Mouse (Mus musculus) kidney, postnatal 0 days (tissue): ENCODE data around the gene Tmem176a. TPM values are rescaled to one million over a fixed set of nuclear protein-coding genes. Genes with fewer than 3 reads are reported as not detected.
"Not testable (repeated sequence)": the region's sequence is repeated elsewhere in the genome, so short reads cannot be mapped to it uniquely, and the experiment has no call there.

Experiments used
- ATAC-seq: fragments of 200-750 bp; cut with Nextera tagmentation; replicated peaks from 2 replicates; pipeline ENCODE4 v1.8.0; 2017; ENCODE audit warnings: low read depth, moderate number of reproducible peaks, moderate TSS enrichment, moderate library complexity; ENCODE audit not compliant: low FRiP score
- DNase-seq: peaks from one replicate; pipeline ENCODE4 v3.0.0-alpha.2; 2016; ENCODE audit warnings: low spot score
- H3K27ac ChIP-seq: fragments of 300-500 bp; sonication (generic); 2 replicates; pipeline ENCODE4 v1.5.1; 2014; ENCODE audit warnings: mild to moderate bottlenecking
- H3K27me3 ChIP-seq: fragments of 300-500 bp; sonication (generic); 2 replicates; pipeline ENCODE4 v1.6.1; 2014; ENCODE audit warnings: low read length, mixed read lengths; ENCODE audit not compliant: insufficient read depth
- H3K36me3 ChIP-seq: fragments of 300-500 bp; sonication (generic); 2 replicates; pipeline ENCODE4 v1.6.1; 2014; ENCODE audit warnings: low read length, mixed read lengths; ENCODE audit not compliant: insufficient read depth
- H3K4me1 ChIP-seq: fragments of 300-500 bp; sonication (generic); replicated peaks from 2 replicates; pipeline ENCODE4 v1.6.1; 2014; ENCODE audit warnings: antibody characterized with exemption, low read length, mixed read lengths; ENCODE audit not compliant: insufficient read depth
- H3K4me2 ChIP-seq: fragments of 300-500 bp; sonication (generic); 2 replicates; pipeline ENCODE4 v1.6.1; 2014; ENCODE audit warnings: mild to moderate bottlenecking, low read length, moderate library complexity, mixed read lengths
- H3K4me3 ChIP-seq: fragments of 300-500 bp; sonication (generic); replicated peaks from 2 replicates; pipeline ENCODE4 v1.5.1; 2014; ENCODE audit warnings: low read depth, low read length
- H3K9ac ChIP-seq: fragments of 300-500 bp; sonication (generic); 2 replicates; pipeline ENCODE4 v1.6.1; 2014; ENCODE audit warnings: low read depth, low read length
- H3K9me3 ChIP-seq: fragments of 300-500 bp; sonication (generic); replicated peaks from 2 replicates; pipeline ENCODE4 v1.6.1; 2016; ENCODE audit warnings: low read length, inconsistent platforms, mixed read lengths
- CTCF ChIP-seq: IDR thresholded peaks from 2 replicates; pipeline ENCODE4 v1.5.1; 2016; ENCODE audit warnings: antibody characterized with exemption, low read depth, mild to moderate bottlenecking, moderate library complexity
- WGBS: fragments of 180-500 bp; shearing (Covaris S2); extraction: QIAGEN DNeasy Blood & Tissue Kit; methylation state at CpG from one replicate; pipeline ENCODE4 v1.1.7; 2014; 5-methylcytosine and 5-hydroxymethylcytosine counted together
- polyA plus RNA-seq: library from polyadenylated mRNA; unstranded; fragments of >200 nt; fragmentation: Nextera tagmentation; extraction: Ambion mirVana; gene quantifications from 2 replicates; pipeline ENCODE4 v1.2.1, GENCODE M21; 2015

Tmem176a gene
- polyA plus RNA-seq, 1 experiment from 2014 or later, result 333 TPM

DNA sequence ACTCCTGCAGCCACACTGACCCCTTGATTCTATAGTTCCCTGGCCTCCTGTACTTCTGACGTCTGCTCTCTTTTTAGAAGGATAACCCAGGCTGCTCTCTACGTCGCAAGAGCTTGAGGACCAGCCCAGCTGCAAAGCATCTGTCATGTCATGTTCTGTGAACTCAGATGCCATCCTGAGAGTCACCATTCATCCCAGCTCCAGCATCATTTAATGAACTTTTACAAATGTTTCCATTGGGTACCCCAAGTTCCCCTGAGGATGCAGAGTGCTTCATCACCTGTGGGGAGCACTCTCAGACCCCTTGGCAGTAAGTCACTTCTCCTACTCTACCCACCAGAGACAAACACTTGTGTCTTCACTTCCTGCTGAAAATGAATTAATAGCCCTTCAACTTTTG lies 23.5 kb downstream of the Tmem176a start:
- TF ChIP-seq CTCF, result no peak
- Histone ChIP-seq H3K27ac (peak overlapping the region; percentile 87; the same call in 1 of the 2 replicates), H3K9ac (no peak overlapping the region), H3K4me3 (no peak overlapping the region), H3K27me3 (no peaks in the 10 kb centered on the region), H3K4me1 (peaks cover 9% of the 10 kb centered on the region; the same call in 1 of the 2 replicates), H3K9me3 (no peaks in the 10 kb centered on the region), H3K4me2 (no peak overlapping the region), H3K36me3 (no peaks in the 10 kb centered on the region)
- ATAC-seq (no peak), DNase-seq (no peak)
- 43% methylated on average over 3 of the region's 3 CpGs for WGBS

DNA sequence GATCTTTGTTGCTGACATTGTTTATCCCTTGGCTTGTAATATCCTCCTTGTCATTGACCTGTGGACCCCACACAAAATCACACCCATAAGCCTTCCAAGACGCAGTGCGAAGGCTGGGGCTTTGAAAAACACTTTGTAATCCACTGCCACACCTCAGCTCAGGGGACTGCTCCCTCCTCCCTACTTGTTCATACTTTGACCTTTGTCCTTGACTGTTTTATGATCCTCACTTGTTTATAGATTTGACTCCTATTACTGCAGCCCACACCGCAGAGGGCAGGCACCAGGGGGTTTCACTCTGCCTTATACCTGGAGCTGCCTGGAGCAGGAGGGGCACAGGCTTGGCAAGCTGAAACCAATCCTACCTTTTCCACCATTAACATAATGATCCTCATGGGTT lies 24.0 kb downstream of the Tmem176a start:
- DNase-seq, result no peak
- Histone ChIP-seq H3K4me1 (peaks cover 9% of the 10 kb centered on the region; the same call in 1 of the 2 replicates), H3K27ac (peak overlapping the region; percentile 87), H3K9ac (no peak overlapping the region), H3K4me2 (no peak overlapping the region), H3K9me3 (no peaks in the 10 kb centered on the region), H3K27me3 (no peaks in the 10 kb centered on the region), H3K4me3 (no peak overlapping the region), H3K36me3 (no peaks in the 10 kb centered on the region)
- WGBS, result 36% methylated on average over 3 of the region's 3 CpGs
- ATAC-seq, result no peak
- no peak for TF ChIP-seq CTCF

DNA sequence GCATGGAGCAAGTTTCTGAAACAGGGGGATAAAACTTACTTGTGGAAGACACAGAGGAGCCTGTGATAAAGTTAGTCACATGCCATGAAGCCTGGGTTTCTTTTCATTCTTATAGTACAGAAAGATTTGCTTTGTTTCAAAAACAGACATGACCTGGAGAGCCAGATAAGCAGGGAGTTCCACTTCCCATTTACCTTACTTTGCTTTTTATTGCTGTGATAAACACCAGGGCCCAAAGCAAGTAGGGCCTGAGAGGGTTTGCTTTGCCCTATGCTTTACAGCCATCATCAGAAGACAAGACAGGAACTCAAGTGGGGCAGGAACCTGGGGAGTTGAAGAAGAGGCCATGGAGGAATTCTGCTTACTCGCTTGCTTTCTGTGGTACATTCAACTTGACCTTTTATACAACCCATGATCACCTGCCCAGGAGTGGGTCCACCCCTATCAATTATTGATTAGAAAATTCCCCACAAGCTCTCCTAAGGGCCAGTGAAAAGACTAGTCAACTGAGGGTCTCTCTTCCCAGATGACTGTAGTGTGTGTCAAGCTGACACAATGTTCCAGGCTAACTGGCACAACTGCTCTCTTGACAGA lies 24.5 kb downstream of the Tmem176a start:
- H3K4me3 ChIP-seq, result no peak overlapping the region
- DNase-seq, result no peak
- no peak overlapping the region for H3K9ac ChIP-seq
- ATAC-seq, result no peak
- H3K27me3 ChIP-seq, result no peaks in the 10 kb centered on the region
- TF ChIP-seq CTCF, result no peak
- no peak overlapping the region for H3K4me2 ChIP-seq
- WGBS, result 77% methylated on average over 1 of the region's 1 CpGs
- peak overlapping the region; percentile 87 for H3K27ac ChIP-seq
- peaks cover 8% of the 10 kb centered on the region; the same call in 1 of the 2 replicates for H3K4me1 ChIP-seq
- no peaks in the 10 kb centered on the region for H3K36me3 ChIP-seq
- H3K9me3 ChIP-seq, result no peaks in the 10 kb centered on the region

DNA sequence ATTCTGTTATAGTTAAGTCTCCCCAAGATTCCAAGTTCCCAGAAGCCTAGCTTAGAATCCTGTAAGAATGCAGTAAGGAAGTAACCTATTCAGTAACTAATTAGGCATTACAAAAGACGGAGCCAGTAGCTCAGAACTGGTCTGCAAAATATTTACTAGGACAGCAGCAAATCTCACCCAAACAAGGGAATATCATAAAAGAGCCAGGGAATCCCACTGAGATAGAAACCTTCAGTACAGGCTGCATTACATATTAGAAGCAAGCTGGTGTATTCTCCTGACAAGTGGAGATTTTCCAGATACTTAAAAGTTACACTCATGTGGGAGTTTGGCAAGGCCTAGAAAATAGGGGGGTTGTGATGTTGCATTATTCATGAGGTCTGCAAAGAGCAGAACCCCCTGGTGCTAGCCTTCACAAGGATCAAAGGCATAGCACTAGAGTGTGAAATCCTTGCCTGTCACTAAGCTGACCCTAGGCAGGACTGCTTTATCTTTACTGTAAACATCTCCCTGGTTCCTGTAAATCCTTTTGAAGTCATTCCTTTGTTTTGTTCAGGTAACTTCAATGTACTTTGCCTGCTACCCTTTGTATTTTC lies 25.7 kb downstream of the Tmem176a start:
- not testable (repeated sequence) for H3K36me3 ChIP-seq, H3K4me2 ChIP-seq, H3K4me1 ChIP-seq, H3K9ac ChIP-seq, ATAC-seq, H3K27me3 ChIP-seq, H3K4me3 ChIP-seq, H3K9me3 ChIP-seq
- peak overlapping the region; percentile 87 for H3K27ac ChIP-seq
- peak; percentile 45 for DNase-seq
- WGBS, result 32% methylated on average over 1 of the region's 1 CpGs

DNA sequence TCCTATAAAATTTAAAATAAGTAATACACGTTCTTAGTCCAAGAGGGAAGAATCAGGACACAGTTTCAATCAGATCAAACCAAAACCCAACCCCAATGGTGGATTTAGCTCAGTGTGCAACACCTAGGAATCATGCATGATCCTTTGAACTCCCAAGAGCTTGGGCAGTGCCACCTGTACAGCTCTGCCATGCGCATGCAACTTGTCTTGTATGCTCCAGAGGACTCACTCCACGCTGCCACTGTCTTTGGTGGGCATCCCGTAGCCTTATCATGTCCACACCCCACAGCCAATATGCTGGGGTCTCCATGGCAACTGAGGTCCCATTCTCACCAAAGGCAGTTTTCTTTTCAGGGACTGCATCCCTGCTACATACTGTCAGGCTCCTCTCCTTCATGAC lies 26.4 kb downstream of the Tmem176a start:
- 72% methylated on average over 4 of the region's 4 CpGs for WGBS
- ATAC-seq (no peak), DNase-seq (no peak)
- Histone ChIP-seq H3K27me3 (no peaks in the 10 kb centered on the region), H3K4me1 (no peaks in the 10 kb centered on the region; the same call in 1 of the 2 replicates), H3K27ac (peak overlapping the region; percentile 87), H3K4me3 (no peak overlapping the region), H3K4me2 (no peak overlapping the region), H3K9ac (no peak overlapping the region), H3K9me3 (no peaks in the 10 kb centered on the region), H3K36me3 (no peaks in the 10 kb centered on the region)
- TF ChIP-seq CTCF, result no peak

DNA sequence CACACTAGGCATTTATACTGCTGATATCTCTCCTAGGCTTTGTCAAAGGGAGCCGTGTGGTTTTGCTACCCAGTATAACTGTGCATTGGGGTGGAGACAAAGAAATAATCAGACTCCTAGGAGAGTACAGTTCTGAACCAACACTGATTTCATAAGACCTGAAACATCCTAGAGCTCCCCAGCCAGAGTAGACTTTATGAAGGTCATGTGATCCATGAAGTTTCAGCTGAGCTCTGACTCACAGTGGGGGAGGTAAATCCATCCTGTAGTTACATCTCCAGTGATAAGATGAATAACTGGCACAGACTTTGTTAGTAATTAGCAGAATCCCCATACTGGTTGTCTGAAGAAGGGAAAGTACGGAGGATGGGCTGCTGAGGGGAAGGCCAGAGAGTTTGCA lies 29.1 kb downstream of the Tmem176a start:
- no peak for TF ChIP-seq CTCF
- Histone ChIP-seq H3K4me1 (no peaks in the 10 kb centered on the region; the same call in 1 of the 2 replicates), H3K4me3 (no peak overlapping the region), H3K27me3 (no peaks in the 10 kb centered on the region), H3K27ac (no peak overlapping the region), H3K9me3 (no peaks in the 10 kb centered on the region), H3K4me2 (no peak overlapping the region), H3K9ac (no peak overlapping the region), H3K36me3 (no peaks in the 10 kb centered on the region)
- WGBS, result 70% methylated on average over 2 of the region's 2 CpGs
- DNase-seq (no peak), ATAC-seq (no peak)

DNA sequence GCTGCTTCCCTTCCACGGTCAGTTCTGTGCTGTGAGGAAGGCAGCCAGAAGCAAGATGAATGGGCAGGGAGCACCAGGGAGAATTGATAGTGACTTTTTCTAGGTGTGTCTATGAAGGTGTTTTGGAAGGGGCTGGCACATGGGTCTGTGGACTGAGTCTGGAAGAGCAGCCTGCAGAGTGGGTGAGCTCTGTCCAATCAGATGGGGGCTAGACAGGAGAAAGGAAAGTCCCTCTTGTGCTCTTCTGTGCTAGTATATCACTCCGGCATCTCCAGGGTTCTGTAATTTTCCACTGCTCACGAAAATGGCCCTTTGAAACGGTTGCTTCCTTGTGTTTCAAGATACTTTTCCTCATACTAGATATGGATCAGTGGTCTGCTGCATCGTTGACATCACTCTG lies 31.9 kb downstream of the Tmem176a start, which contains the start of gene Aoc1:
Gene Aoc1, plus strand, starts transcription at position 301 of the 400 bp plus-strand sequence.
- H3K4me2 ChIP-seq, result no peak within 1 kb of the TSS
- no peak for TF ChIP-seq CTCF
- peak within 1 kb of the TSS; percentile 48; the same call in 1 of the 2 replicates for H3K27ac ChIP-seq
- H3K9me3 ChIP-seq, result no peaks in the 10 kb centered on the region
- no peaks in the 10 kb centered on the region; the same call in 1 of the 2 replicates for H3K4me1 ChIP-seq
- DNase-seq, result no peak
- no peaks in the 10 kb centered on the region for H3K27me3 ChIP-seq
- no peak for ATAC-seq
- H3K36me3 ChIP-seq, result no peaks in the 10 kb centered on the region
- no peak within 1 kb of the TSS for H3K4me3 ChIP-seq
- WGBS, result 59% methylated on average over 5 of the region's 5 CpGs
- H3K9ac ChIP-seq, result no peak within 1 kb of the TSS
